Mouse (Mus musculus): ENCODE measurements around the gene Frk. TPM values are rescaled to one million over a fixed set of nuclear protein-coding genes. Genes with fewer than 3 reads are reported as not detected.
"Not testable (repeated sequence)": the region's sequence is repeated elsewhere in the genome, so short reads cannot be mapped to it uniquely, and the experiment has no call there.

Gene Frk
- polyA plus RNA-seq, 1 experiment from 2014 or later: 19.9 TPM

DNA sequence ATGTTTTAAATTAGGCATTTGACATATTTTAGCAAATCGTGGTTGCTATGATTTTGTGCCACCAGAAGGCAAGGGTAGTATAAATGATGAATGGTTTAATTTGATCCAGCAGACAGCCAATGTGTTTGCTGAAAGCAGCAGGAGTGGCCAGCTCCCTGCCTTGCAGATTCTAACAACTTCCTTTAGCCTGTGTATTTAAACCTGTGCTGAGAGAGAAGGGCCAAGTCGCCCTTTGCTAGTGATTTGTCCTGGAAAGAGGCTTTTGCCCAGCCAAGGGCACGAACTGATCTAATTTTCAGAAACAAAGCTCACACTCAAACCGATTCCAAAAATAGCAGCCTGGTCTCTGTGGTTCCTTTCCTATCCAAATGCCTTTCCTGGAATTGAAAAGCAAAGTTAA is 29.4 kb downstream of the Frk start:
- no peak overlapping the region for H3K9ac ChIP-seq
- no peak for ATAC-seq
- H3K4me2 ChIP-seq (replicated peaks): no peak overlapping the region
- H3K27me3 ChIP-seq (replicated peaks): no peaks in the 10 kb centered on the region
- H3K4me3 ChIP-seq (replicated peaks): no peak overlapping the region
- no peaks in the 10 kb centered on the region for H3K9me3 ChIP-seq
- H3K27ac ChIP-seq: no peak overlapping the region
- H3K36me3 ChIP-seq: no peaks in the 10 kb centered on the region
- WGBS: 12% methylated on average over 4 of the region's 4 CpGs
- peaks cover 6% of the 10 kb centered on the region; the same call in 1 of the 2 replicates for H3K4me1 ChIP-seq (replicated peaks)

DNA sequence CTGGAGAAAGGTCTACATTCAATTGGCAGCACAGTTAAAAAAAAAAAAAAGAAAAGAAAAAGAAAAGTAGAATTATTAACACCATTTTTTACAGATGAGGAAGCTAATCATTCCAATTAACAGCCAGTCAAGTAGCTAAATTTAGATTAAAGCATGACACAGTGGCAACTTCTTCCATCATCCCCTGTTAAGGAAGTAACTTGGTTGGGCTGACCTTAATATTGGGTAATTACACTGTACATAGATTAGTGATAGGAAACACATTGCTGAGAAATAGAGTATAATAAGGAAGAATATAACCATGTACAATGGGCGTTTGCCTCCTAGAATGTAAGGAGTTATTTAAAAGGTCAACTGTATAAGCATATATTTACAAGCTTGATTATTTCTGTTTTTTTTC is 42.4 kb downstream of the Frk start:
- Histone ChIP-seq H3K4me3 (replicated peaks) (no peak overlapping the region), H3K9ac (no peak overlapping the region), H3K27me3 (replicated peaks) (no peaks in the 10 kb centered on the region), H3K4me1 (replicated peaks) (no peaks in the 10 kb centered on the region), H3K27ac (no peak overlapping the region), H3K36me3 (no peaks in the 10 kb centered on the region), H3K4me2 (replicated peaks) (no peak overlapping the region), H3K9me3 (no peaks in the 10 kb centered on the region)
- no peak for ATAC-seq
- WGBS: 89% methylated on average over 1 of the region's 1 CpGs

DNA sequence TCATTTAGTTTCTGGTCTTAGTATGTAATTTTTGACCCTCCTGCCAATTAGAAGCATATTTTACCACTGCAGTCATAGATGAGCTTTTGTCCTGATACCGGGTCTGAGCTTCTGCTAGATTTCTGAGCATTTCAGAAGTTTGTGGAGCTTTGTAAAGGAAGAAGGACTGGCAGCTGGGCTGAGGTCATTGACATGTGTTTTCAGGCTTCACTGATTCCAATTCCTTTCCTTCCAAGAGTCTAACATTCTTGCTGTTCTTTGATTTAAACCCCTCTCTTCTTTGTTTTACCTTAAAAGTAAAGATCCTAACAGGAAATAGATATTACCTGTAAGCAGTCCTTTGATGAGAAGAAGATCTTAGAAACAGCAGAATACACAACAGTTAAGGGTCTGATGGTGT is 48.6 kb downstream of the Frk start:
- H3K4me1 ChIP-seq (replicated peaks): no peaks in the 10 kb centered on the region
- no peaks in the 10 kb centered on the region for H3K9me3 ChIP-seq
- 86% methylated on average over 1 of the region's 1 CpGs for WGBS
- no peak overlapping the region for H3K9ac ChIP-seq
- ATAC-seq: no peak
- H3K4me2 ChIP-seq (replicated peaks): no peak overlapping the region
- no peaks in the 10 kb centered on the region for H3K27me3 ChIP-seq (replicated peaks)
- H3K4me3 ChIP-seq (replicated peaks): no peak overlapping the region
- no peak overlapping the region for H3K27ac ChIP-seq
- no peaks in the 10 kb centered on the region for H3K36me3 ChIP-seq

DNA sequence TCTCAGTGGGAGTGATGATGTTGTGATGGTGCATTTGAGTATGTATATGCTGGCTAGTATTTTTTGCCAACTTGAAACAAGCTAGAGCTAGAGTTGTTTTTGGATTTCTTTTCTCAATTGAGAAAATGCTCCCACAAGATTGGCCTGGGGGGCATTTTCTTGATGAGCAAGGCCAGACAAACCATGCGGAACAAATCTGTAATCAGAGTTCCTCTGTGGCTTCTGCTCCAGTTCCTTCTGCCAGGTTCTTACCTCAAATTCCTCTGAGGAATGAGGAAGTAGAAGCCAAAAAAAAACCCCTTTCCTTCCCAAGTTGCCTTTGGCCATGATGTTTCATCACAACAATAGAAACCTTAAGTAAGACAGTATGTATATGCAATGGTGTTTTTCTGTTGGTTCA is 49.3 kb downstream of the Frk start:
- WGBS: 81% methylated on average over 1 of the region's 1 CpGs
- H3K27ac ChIP-seq: no peak overlapping the region
- no peak for ATAC-seq
- H3K27me3 ChIP-seq (replicated peaks): no peaks in the 10 kb centered on the region
- no peak overlapping the region for H3K9ac ChIP-seq
- H3K4me1 ChIP-seq (replicated peaks): no peaks in the 10 kb centered on the region
- H3K36me3 ChIP-seq: no peaks in the 10 kb centered on the region
- H3K4me3 ChIP-seq (replicated peaks): no peak overlapping the region
- H3K4me2 ChIP-seq (replicated peaks): no peak overlapping the region
- no peaks in the 10 kb centered on the region for H3K9me3 ChIP-seq

DNA sequence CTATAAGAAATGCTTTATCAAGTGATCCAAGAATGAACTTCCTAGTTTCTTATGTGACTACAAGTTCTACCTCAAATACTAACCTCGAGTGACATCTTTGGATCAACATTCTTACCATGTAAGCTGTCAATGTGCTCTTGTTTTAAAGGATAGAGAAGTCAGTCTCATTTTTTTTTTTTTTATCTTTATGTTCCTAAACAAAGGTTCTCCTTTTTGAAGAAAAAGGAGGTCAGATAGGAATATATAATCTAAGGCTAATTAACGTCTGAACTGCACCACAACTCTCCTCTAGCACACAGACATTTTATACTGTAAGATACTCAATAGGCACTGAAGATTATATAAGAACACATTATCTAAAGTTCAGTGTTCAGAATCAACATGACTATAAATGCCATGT is 57.5 kb downstream of the Frk start:
- 81% methylated on average over 2 of the region's 2 CpGs for WGBS
- no peaks in the 10 kb centered on the region for H3K36me3 ChIP-seq
- H3K27ac ChIP-seq: no peak overlapping the region
- no peak overlapping the region for H3K4me2 ChIP-seq (replicated peaks)
- H3K4me3 ChIP-seq (replicated peaks): no peak overlapping the region
- no peak overlapping the region for H3K9ac ChIP-seq
- H3K27me3 ChIP-seq (replicated peaks): no peaks in the 10 kb centered on the region
- no peaks in the 10 kb centered on the region for H3K9me3 ChIP-seq
- ATAC-seq: no peak
- H3K4me1 ChIP-seq (replicated peaks): no peaks in the 10 kb centered on the region

DNA sequence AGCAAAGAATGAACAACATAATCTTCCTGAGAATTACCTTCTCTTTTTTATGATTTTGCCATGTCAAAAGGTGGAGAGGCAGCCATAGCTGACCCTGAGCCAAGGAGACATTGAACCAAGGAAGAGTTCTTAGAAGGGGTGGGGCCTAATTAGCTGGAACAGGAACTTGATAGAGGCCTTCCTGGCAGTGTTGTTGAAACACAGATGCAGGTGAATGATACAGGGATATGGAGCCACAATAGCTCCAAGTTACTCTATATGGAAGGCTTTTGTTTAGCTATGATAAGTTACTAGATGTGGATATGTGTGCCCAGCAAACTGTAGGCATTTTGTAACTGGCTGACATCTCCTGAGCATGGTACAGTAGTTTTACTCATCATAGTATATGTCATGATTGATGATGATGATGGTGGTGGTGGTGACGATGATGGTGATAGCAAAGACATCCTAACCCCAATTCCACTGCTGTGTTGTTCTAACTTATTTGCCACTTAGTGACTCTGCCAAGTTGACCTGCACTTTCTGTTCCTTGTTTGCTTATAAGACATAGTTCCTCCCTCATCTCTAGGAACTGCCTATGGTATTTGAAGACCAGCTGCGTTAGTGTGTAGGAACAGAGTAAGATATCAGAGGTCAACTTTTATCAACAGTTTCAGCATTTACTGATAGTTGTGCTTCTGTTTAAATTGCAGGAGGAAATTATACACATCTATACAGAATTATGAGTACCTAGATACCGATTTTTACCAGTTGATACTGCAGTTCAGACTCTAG is 58.7 kb downstream of the Frk start:
- no peak overlapping the region for H3K4me2 ChIP-seq (replicated peaks)
- no peaks in the 10 kb centered on the region for H3K27me3 ChIP-seq (replicated peaks)
- WGBS: 73% methylated on average over 3 of the region's 3 CpGs
- H3K27ac ChIP-seq: no peak overlapping the region
- ATAC-seq: peak; percentile 71
- no peaks in the 10 kb centered on the region for H3K4me1 ChIP-seq (replicated peaks)
- H3K36me3 ChIP-seq: no peaks in the 10 kb centered on the region
- no peak overlapping the region for H3K4me3 ChIP-seq (replicated peaks)
- H3K9me3 ChIP-seq: no peaks in the 10 kb centered on the region
- no peak overlapping the region for H3K9ac ChIP-seq

DNA sequence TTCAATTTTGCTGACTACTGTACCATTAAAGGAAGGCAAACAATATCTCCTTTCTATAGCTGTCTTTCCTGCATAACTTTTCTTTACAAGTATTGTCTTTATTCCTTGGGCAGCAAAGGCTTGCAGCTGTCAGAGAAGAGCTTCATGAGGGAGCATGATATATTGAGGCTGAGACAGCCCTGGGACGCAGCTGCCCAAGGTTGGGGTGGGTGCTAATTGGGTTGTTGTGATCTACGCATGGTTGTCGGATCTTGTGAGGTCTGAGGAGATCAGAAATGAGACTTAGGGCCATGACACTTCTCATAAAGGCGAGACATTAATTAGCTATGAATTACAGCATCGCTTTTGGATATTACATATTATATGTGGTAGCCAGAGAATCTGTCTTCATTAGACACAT is 67.4 kb downstream of the Frk start:
- H3K4me3 ChIP-seq (replicated peaks): no peak overlapping the region
- no peak overlapping the region for H3K27ac ChIP-seq
- H3K4me2 ChIP-seq (replicated peaks): no peak overlapping the region
- no peak for ATAC-seq
- WGBS: 78% methylated on average over 5 of the region's 5 CpGs
- H3K9me3 ChIP-seq: no peaks in the 10 kb centered on the region
- H3K36me3 ChIP-seq: no peaks in the 10 kb centered on the region
- H3K27me3 ChIP-seq (replicated peaks): no peaks in the 10 kb centered on the region
- H3K4me1 ChIP-seq (replicated peaks): no peaks in the 10 kb centered on the region
- no peak overlapping the region for H3K9ac ChIP-seq

DNA sequence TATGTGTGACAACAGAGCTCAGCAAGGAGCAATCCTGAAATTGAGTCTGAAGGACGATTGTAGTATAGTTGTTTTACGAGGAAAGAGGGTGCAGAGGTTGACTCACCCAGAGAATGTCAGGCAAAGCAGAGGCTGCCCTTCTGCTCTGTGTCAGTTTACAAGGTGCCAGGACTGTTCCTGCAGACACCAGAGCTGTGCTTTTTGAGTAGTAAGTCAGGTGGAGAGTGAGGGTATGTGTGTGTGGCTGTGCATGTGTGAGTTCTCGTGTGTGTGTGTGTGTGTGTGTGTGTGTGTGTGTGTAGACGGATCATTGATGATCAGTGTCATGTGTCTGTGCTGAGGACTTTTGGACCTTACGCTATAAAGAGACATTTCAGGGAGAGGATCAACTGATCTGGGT is 68.4 kb downstream of the Frk start:
- 65% methylated on average over 5 of the region's 5 CpGs for WGBS

DNA sequence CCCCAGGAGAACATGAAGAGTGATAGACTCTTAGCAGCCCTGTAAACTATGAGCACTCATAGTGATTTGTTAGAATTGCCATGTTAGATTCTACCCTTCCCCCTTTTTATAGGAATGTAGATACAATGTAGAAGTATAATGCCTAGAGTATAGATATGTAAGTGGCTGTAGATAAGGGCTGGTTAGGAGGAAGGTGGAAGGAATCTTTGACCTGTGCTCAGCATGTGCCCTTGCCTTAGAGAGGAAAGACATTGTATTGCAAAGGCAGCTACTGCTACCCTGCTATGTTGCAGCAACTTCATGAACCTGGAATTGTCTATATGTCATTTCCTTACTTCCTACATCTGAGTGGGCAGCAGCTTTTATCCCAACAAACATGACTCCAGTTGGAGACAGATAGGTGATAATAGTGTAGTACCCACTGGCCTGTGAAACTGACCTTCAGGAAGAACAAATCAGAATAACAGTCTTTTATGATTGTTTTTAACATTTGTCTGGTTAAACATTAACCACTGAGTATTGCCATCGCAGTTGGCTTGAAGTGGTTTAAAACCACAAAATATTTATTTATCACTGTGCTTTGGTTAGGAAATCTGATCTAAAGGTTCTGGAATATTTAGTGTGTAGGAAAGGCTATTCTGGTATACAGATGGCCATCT is 80.4 kb downstream of the Frk start:
- Histone ChIP-seq H3K4me1 (replicated peaks) (no peaks in the 10 kb centered on the region), H3K9me3 (no peaks in the 10 kb centered on the region), H3K36me3 (no peaks in the 10 kb centered on the region), H3K27me3 (replicated peaks) (no peaks in the 10 kb centered on the region), H3K4me3 (replicated peaks) (no peak overlapping the region), H3K9ac (no peak overlapping the region), H3K4me2 (replicated peaks) (no peak overlapping the region), H3K27ac (0 out of 2 replicates have a peak overlapping the region, but pooled peaks have one; percentile 27)
- WGBS: 37% methylated on average over 1 of the region's 1 CpGs
- peak; percentile 96 for ATAC-seq

More for the DNA sequence above, 68.4 kb downstream of the Frk start:
- no peaks in the 10 kb centered on the region for H3K27me3 ChIP-seq (replicated peaks)
- H3K27ac ChIP-seq: no peak overlapping the region
- H3K9ac ChIP-seq: no peak overlapping the region
- no peak overlapping the region for H3K4me2 ChIP-seq (replicated peaks)
- H3K36me3 ChIP-seq: no peaks in the 10 kb centered on the region
- no peak overlapping the region for H3K4me3 ChIP-seq (replicated peaks)
- H3K9me3 ChIP-seq: no peaks in the 10 kb centered on the region
- no peaks in the 10 kb centered on the region for H3K4me1 ChIP-seq (replicated peaks)
- ATAC-seq: peak; percentile 49; the same call in 1 of the 2 replicates

DNA sequence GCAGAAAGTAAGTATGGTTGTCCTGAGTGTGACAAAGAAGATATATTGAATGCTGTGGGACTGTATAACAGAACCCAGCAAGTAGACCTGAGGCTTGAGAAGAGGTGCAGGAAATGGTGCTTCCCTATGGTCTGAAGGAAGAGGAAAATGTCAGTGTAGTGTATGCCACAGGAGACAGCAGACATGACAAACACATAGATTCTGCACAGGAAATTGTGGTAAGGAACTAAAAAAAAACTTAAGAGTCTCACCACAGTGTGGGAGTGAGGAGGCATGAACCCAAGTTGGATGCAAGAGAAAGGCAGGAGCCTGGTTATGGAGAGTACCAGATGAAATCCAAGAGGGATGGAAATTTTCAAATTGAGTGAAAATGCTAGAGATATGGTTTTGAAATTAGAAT is 132.3 kb downstream of the Frk start:
- no peak overlapping the region for H3K4me2 ChIP-seq (replicated peaks)
- no peaks in the 10 kb centered on the region for H3K4me1 ChIP-seq (replicated peaks)
- ATAC-seq: no peak
- H3K9ac ChIP-seq: no peak overlapping the region
- no peak overlapping the region for H3K27ac ChIP-seq
- no peak overlapping the region for H3K4me3 ChIP-seq (replicated peaks)
- H3K27me3 ChIP-seq (replicated peaks): no peaks in the 10 kb centered on the region
- H3K36me3 ChIP-seq: no peaks in the 10 kb centered on the region
- no peaks in the 10 kb centered on the region for H3K9me3 ChIP-seq

DNA sequence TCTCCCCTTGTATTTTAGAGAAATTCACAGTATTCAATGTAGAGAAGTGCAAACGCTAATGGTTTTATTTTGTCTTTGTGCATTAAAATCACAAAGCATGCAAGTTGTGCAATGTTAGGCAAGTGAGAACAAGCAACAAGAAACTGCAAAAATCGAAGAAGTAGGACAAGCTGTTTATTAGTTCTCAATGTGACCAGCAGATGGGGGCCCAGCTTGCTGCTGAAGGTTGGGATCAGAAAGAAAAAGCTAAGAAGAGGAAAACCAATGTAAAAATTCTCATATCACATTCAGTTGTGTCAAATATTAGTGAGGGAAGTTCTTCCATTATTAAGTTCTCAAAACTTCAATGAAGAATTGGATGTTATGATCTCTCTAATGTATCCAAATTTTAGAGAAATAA is 134.0 kb downstream of the Frk start:
- no peaks in the 10 kb centered on the region for H3K27me3 ChIP-seq (replicated peaks)
- H3K9ac ChIP-seq: no peak overlapping the region
- H3K4me3 ChIP-seq (replicated peaks): no peak overlapping the region
- no peak for ATAC-seq
- no peak overlapping the region for H3K27ac ChIP-seq
- 65% methylated on average over 2 of the region's 2 CpGs for WGBS
- H3K4me1 ChIP-seq (replicated peaks): no peaks in the 10 kb centered on the region
- H3K36me3 ChIP-seq: no peaks in the 10 kb centered on the region
- H3K9me3 ChIP-seq: no peaks in the 10 kb centered on the region
- H3K4me2 ChIP-seq (replicated peaks): no peak overlapping the region

DNA sequence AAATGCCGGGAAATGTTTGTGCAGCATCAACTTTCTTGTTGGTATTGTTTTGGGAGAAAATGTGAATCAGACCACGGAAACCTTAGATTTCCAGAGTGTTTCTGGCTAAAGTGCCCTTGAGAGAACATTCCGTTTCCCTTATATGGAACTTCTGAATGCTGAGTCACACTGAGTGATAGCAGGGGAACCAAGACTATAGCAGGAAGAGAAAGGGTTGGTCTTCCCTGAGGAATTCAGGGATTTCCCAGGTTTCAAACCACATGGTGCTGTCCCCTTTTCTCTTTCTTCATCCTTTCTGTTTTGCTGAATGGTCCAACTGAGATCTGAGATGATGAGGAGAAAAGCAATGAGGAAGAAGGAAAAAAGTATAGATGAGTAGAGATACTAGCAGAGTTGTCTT is 135.3 kb downstream of the Frk start:
- Histone ChIP-seq H3K27me3 (replicated peaks) (no peaks in the 10 kb centered on the region), H3K27ac (no peak overlapping the region), H3K9me3 (no peaks in the 10 kb centered on the region), H3K4me3 (replicated peaks) (no peak overlapping the region), H3K4me2 (replicated peaks) (no peak overlapping the region), H3K4me1 (replicated peaks) (no peaks in the 10 kb centered on the region), H3K9ac (no peak overlapping the region), H3K36me3 (no peaks in the 10 kb centered on the region)
- no peak for ATAC-seq
- 43% methylated on average over 3 of the region's 3 CpGs for WGBS

DNA sequence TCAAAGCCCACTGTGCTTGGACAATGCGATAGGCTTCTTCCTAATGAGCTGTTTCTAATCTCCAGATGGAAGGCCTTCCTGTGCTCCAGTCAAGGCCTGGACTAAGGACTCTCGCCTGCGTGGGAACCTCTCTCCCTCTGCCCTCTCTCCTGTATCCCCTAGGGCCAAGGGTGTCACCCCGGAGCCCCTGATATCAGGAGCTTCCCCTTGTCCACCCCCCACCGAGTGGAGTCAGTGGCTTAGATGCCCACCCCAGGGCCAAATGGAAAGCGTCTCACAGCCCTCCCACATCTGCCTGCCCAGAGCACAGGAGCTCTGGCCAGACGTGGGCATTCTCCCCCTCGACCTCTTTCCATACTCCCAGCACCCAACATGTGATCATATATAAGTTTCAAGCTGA is 137.3 kb downstream of the Frk start:
- 90% methylated on average over 8 of the region's 8 CpGs for WGBS
- not testable (repeated sequence) for H3K9ac ChIP-seq, H3K27ac ChIP-seq

More for the DNA sequence above, 137.3 kb downstream of the Frk start:
- H3K4me3 ChIP-seq (replicated peaks); H3K27me3 ChIP-seq (replicated peaks); H3K4me2 ChIP-seq (replicated peaks); H3K4me1 ChIP-seq (replicated peaks); H3K36me3 ChIP-seq; ATAC-seq; H3K9me3 ChIP-seq: not testable (repeated sequence)
